Comparison of ENCODE assay signal across 7 mouse cellular contexts in the genomic region with DNA sequence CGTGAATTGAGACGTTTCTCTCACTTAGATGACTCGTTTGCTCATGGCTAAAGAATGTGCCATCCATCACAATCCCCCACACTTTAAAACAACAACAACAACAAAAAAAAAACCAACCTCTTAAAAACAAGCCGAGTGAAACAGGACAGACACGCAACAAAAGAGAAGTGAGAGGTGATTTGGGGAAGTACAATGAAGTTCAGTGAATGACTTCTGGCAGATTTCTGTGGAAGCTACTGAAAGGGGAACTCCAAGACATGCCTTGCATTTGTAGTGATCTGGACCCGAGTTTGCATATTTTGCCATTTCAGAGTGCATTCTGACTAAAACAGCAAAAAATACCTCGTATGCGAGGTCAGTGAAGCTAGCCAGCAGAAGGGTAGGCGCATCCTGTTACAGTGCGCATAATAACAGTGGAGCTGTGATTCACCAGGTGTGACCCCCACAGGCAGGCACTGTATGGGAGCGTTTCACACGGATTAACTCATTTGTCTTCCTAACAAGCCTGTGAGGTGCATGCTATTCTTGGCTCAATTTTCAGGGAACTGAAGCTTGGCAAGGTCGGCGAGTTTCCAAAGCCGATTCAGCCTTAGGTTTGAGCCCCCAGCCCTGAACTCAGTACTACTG. TPM values are rescaled to one million over a fixed set of nuclear protein-coding genes. Genes with fewer than 3 reads are reported as not detected.
DNase-seq lines count a peak whose midpoint lies in the region; ATAC-seq lines count a peak whose summit lies in the region.

No protein-coding gene starts in this region.

- H3K9me3 ChIP-seq in kidney, embryonic 15.5 days (replicated peaks): no peaks in the 10 kb centered on the region

- H3K27ac ChIP-seq in kidney, embryonic 15.5 days: 0 out of 2 replicates have a peak overlapping the region, but pooled peaks have one; percentile 37

- WGBS in kidney, embryonic 15.5 days: 14% methylated on average over 15 of the region's 15 CpGs

- H3K4me3 ChIP-seq in kidney, embryonic 15.5 days (replicated peaks): no peak overlapping the region

- ATAC-seq in kidney, embryonic 15.5 days (replicated peaks; ENCODE audit: low FRiP score): peak; percentile 85
- peak; percentile 97 for ATAC-seq in granulocyte monocyte progenitor cell, adult 5-6 weeks (replicated peaks; ENCODE audit: poor library complexity, severe bottlenecking)
- peak; percentile 91 for ATAC-seq in monocyte, adult 5-6 weeks (replicated peaks; ENCODE audit: insufficient number of reproducible peaks, low FRiP score, low TSS enrichment, poor library complexity, severe bottlenecking)

- peak overlapping the region; percentile 48 for H3K4me2 ChIP-seq in kidney, embryonic 15.5 days

- no peaks in the 10 kb centered on the region for H3K27me3 ChIP-seq in kidney, embryonic 15.5 days

- H3K36me3 ChIP-seq in kidney, embryonic 15.5 days: no peaks in the 10 kb centered on the region

- H3K4me1 ChIP-seq in kidney, embryonic 15.5 days: peaks cover 27% of the 10 kb centered on the region

- DNase-seq in kidney, adult 18-20 months: no peak
- peak; percentile 74 for DNase-seq in MEL-GATA-1-ER (ENCODE audit: extremely low read depth, low read depth)
- no peak for DNase-seq in ovary, postnatal 36 days (ENCODE audit: low spot score)
- no peak for DNase-seq in frontal cortex, postnatal 25 days (ENCODE audit: low spot score in 2 of 2)

- H3K9ac ChIP-seq in kidney, embryonic 15.5 days: no peak overlapping the region

RNA-seq across cellular contexts. Expression of a gene that starts 17.4 kb away (rescaled TPM):
- 10.1 and 10.2 TPM in 2 replicates for polyA plus RNA-seq in kidney, embryonic 15.5 days (2015; fragmentation: Nextera tagmentation; extraction: Ambion mirVana)
- total RNA-seq in granulocyte monocyte progenitor cell, adult 5-6 weeks (2014; fragmentation: Nextera tagmentation): 23.5 and 25.2 TPM in 2 replicates
- 16.2 and 18.1 TPM in 2 replicates for total RNA-seq in granulocyte monocyte progenitor cell, adult 5-6 weeks (2017)
- total RNA-seq in monocyte, adult 5-6 weeks (2017): 26.8 to 28.9 TPM (median 27.5 TPM) in 3 replicates
